Mouse (Mus musculus): ENCODE measurements around the gene C1qb. TPM values are rescaled to one million over a fixed set of nuclear protein-coding genes. Genes with fewer than 3 reads are reported as not detected.

Gene C1qb
- polyA plus RNA-seq, 1 experiment: 395 TPM

DNA sequence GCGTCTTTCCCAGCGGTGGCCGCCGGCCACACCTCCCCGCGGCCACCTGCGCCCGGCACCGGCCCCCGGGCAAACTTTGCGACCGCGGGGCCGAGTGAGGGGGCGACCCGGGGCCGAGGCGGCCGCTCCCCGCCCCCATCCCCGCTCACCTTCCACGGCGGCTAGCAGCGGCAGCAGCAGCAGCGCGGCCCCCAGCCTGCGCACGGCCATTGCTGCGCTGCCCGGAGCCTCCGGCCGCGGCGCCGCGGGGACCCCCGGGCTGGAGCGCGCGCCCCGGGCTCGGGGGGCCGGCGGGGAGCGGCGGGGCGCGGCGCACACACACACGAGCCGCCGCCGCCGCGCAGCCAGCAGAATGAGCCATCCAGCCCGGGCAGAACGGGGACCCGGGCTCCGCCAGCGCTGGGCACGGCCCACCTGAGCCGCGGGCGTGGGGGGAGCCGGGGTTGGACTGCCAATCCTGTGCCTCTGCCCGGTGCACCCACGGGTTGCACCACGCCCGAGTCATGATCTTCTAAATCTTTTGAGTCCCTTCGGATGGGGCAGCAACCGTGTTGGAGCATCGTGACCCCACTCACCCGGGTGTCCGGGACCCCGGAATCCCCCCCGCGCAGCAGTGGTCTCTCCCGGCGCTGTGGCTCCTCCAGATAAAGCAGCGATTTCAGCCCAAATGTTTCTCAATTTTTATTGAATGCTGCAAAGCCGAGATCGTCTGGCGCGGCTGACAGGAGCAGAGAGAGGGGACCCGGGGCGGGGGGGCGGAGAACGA lies 50.2 kb downstream of the C1qb start, which contains the start of gene Ephb2:
Gene Ephb2 (minus strand): TSS at position 368 of the 766 bp plus-strand sequence.
- Histone ChIP-seq H3K27me3 (ENCODE audit: control insufficient read depth, insufficient read depth, low read length) (no peaks in the 10 kb centered on the region), H3K4me1 (replicated peaks; ENCODE audit: control insufficient read depth, insufficient read depth, low read length) (peaks cover 47% of the 10 kb centered on the region), H3K4me3 (ENCODE audit: control insufficient read depth, insufficient read depth, low read length) (peak within 1 kb of the TSS; percentile 63), H3K27ac (ENCODE audit: control insufficient read depth, insufficient read depth, low read length) (no peak within 1 kb of the TSS), H3K36me3 (ENCODE audit: control insufficient read depth, insufficient read depth, low read length) (no peaks in the 10 kb centered on the region)
- TF ChIP-seq POLR2A (IDR thresholded peaks at IDR 0.05; ENCODE audit: control insufficient read depth, extremely low read depth, insufficient read depth, low read length, poor library complexity): no peak
- no peak for TF ChIP-seq CTCF (IDR thresholded peaks at IDR 0.05; ENCODE audit: borderline replicate concordance, control insufficient read depth, extremely low read depth, insufficient read depth, low read length, poor library complexity)
- 1% methylated on average over 87 of the region's 88 CpGs for WGBS
- DNase-seq: peak; percentile 74

DNA sequence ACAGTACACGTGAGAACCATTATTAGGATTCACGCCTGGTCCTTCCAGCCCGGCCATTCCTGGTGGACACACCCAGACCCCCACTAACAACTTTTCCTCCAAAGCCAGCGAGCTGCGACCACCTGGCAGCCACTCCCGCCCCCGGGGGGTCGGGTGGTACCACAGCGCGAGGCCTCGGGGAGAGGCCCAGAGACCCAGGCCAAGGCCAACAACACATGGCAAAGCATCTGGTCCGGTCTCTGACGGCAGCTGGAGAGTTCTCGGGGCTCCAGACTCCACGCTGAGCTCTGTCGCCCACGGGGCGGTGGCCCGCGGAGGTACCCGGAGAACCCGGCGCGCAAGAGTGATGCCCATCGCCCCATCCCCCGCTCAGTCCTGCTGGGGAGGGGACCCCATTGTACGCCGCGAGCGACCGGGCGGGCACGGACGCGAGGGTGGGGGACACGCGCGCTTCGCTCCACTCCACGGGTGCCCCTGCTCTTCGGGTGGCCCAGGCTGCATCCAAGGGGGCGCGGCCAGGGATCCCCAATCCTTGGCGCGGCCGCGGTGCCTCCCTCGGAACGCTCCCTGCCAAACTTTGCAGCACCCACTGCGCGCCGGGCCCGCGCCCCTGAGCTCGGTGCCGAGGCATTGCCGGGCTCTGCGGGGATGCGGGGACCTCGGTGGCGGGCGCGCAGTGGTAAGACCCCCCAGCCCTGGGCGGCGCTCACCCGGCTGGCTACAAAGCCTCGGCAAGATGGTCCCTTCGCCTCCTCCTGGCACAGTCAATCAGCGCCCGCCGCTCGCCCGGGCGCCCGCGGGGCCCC lies 51.0 kb downstream of the C1qb start:
- Histone ChIP-seq H3K27ac (ENCODE audit: control insufficient read depth, insufficient read depth, low read length) (no peak overlapping the region), H3K4me3 (ENCODE audit: control insufficient read depth, insufficient read depth, low read length) (peak overlapping the region; percentile 63), H3K27me3 (ENCODE audit: control insufficient read depth, insufficient read depth, low read length) (no peaks in the 10 kb centered on the region), H3K4me1 (replicated peaks; ENCODE audit: control insufficient read depth, insufficient read depth, low read length) (peaks cover 54% of the 10 kb centered on the region), H3K36me3 (ENCODE audit: control insufficient read depth, insufficient read depth, low read length) (no peaks in the 10 kb centered on the region)
- DNase-seq: no peak
- under 1% methylated on average over 76 of the region's 76 CpGs for WGBS
- TF ChIP-seq POLR2A (IDR thresholded peaks at IDR 0.05; ENCODE audit: control insufficient read depth, extremely low read depth, insufficient read depth, low read length, poor library complexity) (0 out of 2 replicates have a peak, but pooled peaks have one; percentile 2), CTCF (IDR thresholded peaks at IDR 0.05; ENCODE audit: borderline replicate concordance, control insufficient read depth, extremely low read depth, insufficient read depth, low read length, poor library complexity) (no peak)

GRCm38 (mm10) chr4:136834439-136834814 lies 51.6 kb downstream of the C1qb start:
- no peak for TF ChIP-seq CTCF (IDR thresholded peaks at IDR 0.05; ENCODE audit: borderline replicate concordance, control insufficient read depth, extremely low read depth, insufficient read depth, low read length, poor library complexity)
- 0 out of 2 replicates have a peak, but pooled peaks have one; percentile 6 for TF ChIP-seq POLR2A (IDR thresholded peaks at IDR 0.05; ENCODE audit: control insufficient read depth, extremely low read depth, insufficient read depth, low read length, poor library complexity)
- no peak for DNase-seq
- H3K36me3 ChIP-seq (ENCODE audit: control insufficient read depth, insufficient read depth, low read length): no peaks in the 10 kb centered on the region
- WGBS: 3% methylated on average over 12 of the region's 12 CpGs
- H3K4me3 ChIP-seq (ENCODE audit: control insufficient read depth, insufficient read depth, low read length): peak overlapping the region; percentile 63; the same call in 1 of the 2 replicates
- peaks cover 60% of the 10 kb centered on the region for H3K4me1 ChIP-seq (replicated peaks; ENCODE audit: control insufficient read depth, insufficient read depth, low read length)
- H3K27me3 ChIP-seq (ENCODE audit: control insufficient read depth, insufficient read depth, low read length): no peaks in the 10 kb centered on the region
- H3K27ac ChIP-seq (ENCODE audit: control insufficient read depth, insufficient read depth, low read length): no peak overlapping the region

DNA sequence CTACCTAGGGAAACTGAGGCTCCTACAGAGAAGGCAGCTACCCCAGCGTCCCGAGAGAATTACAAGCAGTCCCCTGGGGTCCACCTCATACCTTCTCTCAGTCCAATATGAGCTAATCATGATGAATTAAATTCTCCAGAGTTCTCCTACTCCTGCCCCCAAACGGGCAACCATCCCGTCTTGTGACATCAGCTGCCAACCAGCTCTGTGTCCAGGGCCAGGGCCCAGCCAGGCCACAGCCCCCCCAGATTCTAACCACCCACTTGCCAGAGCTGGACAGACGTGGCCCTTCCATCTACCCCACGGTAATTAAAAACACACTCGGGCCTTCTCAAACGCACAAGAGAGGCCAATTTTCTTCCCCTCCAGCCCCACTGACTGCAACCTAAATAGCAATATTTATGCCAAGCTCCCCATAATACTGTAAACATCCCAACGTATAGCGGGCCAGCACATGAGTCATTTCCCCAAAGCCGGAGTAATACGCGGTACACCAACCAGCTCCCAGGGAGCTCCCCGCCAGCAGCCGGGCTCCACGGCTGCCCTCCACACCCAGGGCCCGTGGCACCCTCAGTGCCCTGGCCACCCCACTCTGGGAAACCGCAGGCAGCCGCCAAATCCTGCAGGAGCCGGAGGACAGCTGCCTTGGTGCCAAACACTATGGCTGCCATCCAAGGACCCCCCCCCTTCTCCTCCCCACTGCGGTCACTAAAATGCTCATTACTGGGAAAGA lies 52.2 kb downstream of the C1qb start:
- Histone ChIP-seq H3K27me3 (ENCODE audit: control insufficient read depth, insufficient read depth, low read length) (no peaks in the 10 kb centered on the region), H3K36me3 (ENCODE audit: control insufficient read depth, insufficient read depth, low read length) (no peaks in the 10 kb centered on the region), H3K27ac (ENCODE audit: control insufficient read depth, insufficient read depth, low read length) (no peak overlapping the region), H3K4me1 (replicated peaks; ENCODE audit: control insufficient read depth, insufficient read depth, low read length) (peaks cover 67% of the 10 kb centered on the region), H3K4me3 (ENCODE audit: control insufficient read depth, insufficient read depth, low read length) (no peak overlapping the region)
- WGBS: 65% methylated on average over 21 of the region's 21 CpGs
- TF ChIP-seq CTCF (IDR thresholded peaks at IDR 0.05; ENCODE audit: borderline replicate concordance, control insufficient read depth, extremely low read depth, insufficient read depth, low read length, poor library complexity) (no peak), POLR2A (IDR thresholded peaks at IDR 0.05; ENCODE audit: control insufficient read depth, extremely low read depth, insufficient read depth, low read length, poor library complexity) (no peak)
- no peak for DNase-seq

GRCm38 (mm10) chr4:136832559-136833232 lies 53.3 kb downstream of the C1qb start:
- Histone ChIP-seq H3K36me3 (ENCODE audit: control insufficient read depth, insufficient read depth, low read length) (no peaks in the 10 kb centered on the region), H3K4me3 (ENCODE audit: control insufficient read depth, insufficient read depth, low read length) (no peak overlapping the region), H3K27ac (ENCODE audit: control insufficient read depth, insufficient read depth, low read length) (peak overlapping the region; percentile 54; the same call in 1 of the 2 replicates), H3K4me1 (replicated peaks; ENCODE audit: control insufficient read depth, insufficient read depth, low read length) (peaks cover 69% of the 10 kb centered on the region), H3K27me3 (ENCODE audit: control insufficient read depth, insufficient read depth, low read length) (no peaks in the 10 kb centered on the region)
- 11% methylated on average over 16 of the region's 16 CpGs for WGBS
- DNase-seq: peak; percentile 42
- TF ChIP-seq POLR2A (IDR thresholded peaks at IDR 0.05; ENCODE audit: control insufficient read depth, extremely low read depth, insufficient read depth, low read length, poor library complexity) (no peak), CTCF (IDR thresholded peaks at IDR 0.05; ENCODE audit: borderline replicate concordance, control insufficient read depth, extremely low read depth, insufficient read depth, low read length, poor library complexity) (no peak)
